Mouse (Mus musculus) kidney, postnatal 0 days (tissue): ENCODE measurements at regions not wholly inside any gene's neighbourhood (a gene's known extent, or its start where the extent isn't known, plus 50 kb on each side); places are given as distances from the start of the nearest gene placed in this dataset.
A peak's percentile ranks its signal among the peaks of the same experiment; 100 is the strongest.

Experiments
- ATAC-seq: fragments of 200-750 bp; cut with Nextera tagmentation; replicated peaks from 2 replicates; pipeline ENCODE4 v1.8.0; 2017; ENCODE audit warnings: low read depth, moderate number of reproducible peaks, moderate TSS enrichment, moderate library complexity; ENCODE audit not compliant: low FRiP score
- DNase-seq: peaks from one replicate; pipeline ENCODE4 v3.0.0-alpha.2; 2016; ENCODE audit warnings: low spot score
- H3K27ac ChIP-seq: fragments of 300-500 bp; sonication (generic); 2 replicates; pipeline ENCODE4 v1.5.1; 2014; ENCODE audit warnings: mild to moderate bottlenecking
- H3K27me3 ChIP-seq: fragments of 300-500 bp; sonication (generic); 2 replicates; pipeline ENCODE4 v1.6.1; 2014; ENCODE audit warnings: low read length, mixed read lengths; ENCODE audit not compliant: insufficient read depth
- H3K36me3 ChIP-seq: fragments of 300-500 bp; sonication (generic); 2 replicates; pipeline ENCODE4 v1.6.1; 2014; ENCODE audit warnings: low read length, mixed read lengths; ENCODE audit not compliant: insufficient read depth
- H3K4me1 ChIP-seq: fragments of 300-500 bp; sonication (generic); replicated peaks from 2 replicates; pipeline ENCODE4 v1.6.1; 2014; ENCODE audit warnings: antibody characterized with exemption, low read length, mixed read lengths; ENCODE audit not compliant: insufficient read depth
- H3K4me2 ChIP-seq: fragments of 300-500 bp; sonication (generic); 2 replicates; pipeline ENCODE4 v1.6.1; 2014; ENCODE audit warnings: mild to moderate bottlenecking, low read length, moderate library complexity, mixed read lengths
- H3K4me3 ChIP-seq: fragments of 300-500 bp; sonication (generic); replicated peaks from 2 replicates; pipeline ENCODE4 v1.5.1; 2014; ENCODE audit warnings: low read depth, low read length
- H3K9ac ChIP-seq: fragments of 300-500 bp; sonication (generic); 2 replicates; pipeline ENCODE4 v1.6.1; 2014; ENCODE audit warnings: low read depth, low read length
- H3K9me3 ChIP-seq: fragments of 300-500 bp; sonication (generic); replicated peaks from 2 replicates; pipeline ENCODE4 v1.6.1; 2016; ENCODE audit warnings: low read length, inconsistent platforms, mixed read lengths
- CTCF ChIP-seq: IDR thresholded peaks from 2 replicates; pipeline ENCODE4 v1.5.1; 2016; ENCODE audit warnings: antibody characterized with exemption, low read depth, mild to moderate bottlenecking, moderate library complexity
- WGBS: fragments of 180-500 bp; shearing (Covaris S2); extraction: QIAGEN DNeasy Blood & Tissue Kit; methylation state at CpG from one replicate; pipeline ENCODE4 v1.1.7; 2014; 5-methylcytosine and 5-hydroxymethylcytosine counted together

DNA sequence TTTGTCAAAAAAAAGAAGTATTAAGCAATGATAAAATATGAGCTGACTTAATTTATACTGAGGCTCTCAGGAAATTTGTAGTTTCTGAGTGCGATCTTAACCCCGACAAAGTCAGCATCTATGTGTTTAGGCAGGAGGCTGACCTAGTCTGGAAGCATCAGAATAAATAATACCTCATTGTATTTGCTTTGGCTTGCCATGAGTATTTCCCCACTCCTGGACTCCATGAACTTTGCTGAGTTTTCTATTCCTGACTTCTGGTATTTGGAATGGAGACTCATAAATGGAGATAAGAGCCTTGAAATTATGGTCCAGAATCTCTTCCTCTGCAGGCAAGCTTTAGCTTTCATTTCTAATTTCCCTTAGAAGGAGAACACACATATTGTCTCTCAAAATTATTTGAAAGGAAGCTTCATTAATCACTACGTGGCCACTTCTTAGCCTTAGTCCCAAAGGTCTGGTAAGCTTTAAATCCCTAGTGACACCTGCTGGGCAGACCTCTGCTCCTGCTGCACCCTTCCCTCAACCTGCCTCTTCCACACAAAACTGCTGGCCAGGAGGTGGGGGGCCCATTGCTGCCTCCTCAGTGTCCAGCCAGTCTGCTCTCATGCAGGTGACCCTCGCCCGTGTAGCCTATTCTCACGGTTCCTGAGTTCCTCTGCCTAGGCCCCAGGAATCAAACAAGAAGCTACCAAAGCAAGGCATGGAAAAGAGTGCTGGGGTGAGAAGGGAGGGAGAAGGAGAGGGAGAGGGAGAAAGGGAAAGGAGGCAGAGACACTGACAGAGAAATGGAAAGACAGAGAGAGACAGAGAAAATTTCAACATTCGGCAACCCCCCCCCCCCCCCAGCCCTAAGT, 173.6 kb upstream of the Klf12 start:
- no peak overlapping the region for H3K9ac ChIP-seq
- H3K4me1 ChIP-seq, result 0 out of 2 replicates have a peak, but pooled peaks cover 12% of the 10 kb centered on the region
- 37% methylated on average over 7 of the region's 7 CpGs for WGBS
- no peaks in the 10 kb centered on the region for H3K27me3 ChIP-seq
- ATAC-seq (no peak), DNase-seq (peak; percentile 31)
- H3K27ac ChIP-seq, result no peak overlapping the region
- no peak overlapping the region for H3K4me3 ChIP-seq
- H3K4me2 ChIP-seq, result no peak overlapping the region
- TF ChIP-seq CTCF, result peak; percentile 60
- H3K36me3 ChIP-seq, result no peaks in the 10 kb centered on the region
- H3K9me3 ChIP-seq, result no peaks in the 10 kb centered on the region

DNA sequence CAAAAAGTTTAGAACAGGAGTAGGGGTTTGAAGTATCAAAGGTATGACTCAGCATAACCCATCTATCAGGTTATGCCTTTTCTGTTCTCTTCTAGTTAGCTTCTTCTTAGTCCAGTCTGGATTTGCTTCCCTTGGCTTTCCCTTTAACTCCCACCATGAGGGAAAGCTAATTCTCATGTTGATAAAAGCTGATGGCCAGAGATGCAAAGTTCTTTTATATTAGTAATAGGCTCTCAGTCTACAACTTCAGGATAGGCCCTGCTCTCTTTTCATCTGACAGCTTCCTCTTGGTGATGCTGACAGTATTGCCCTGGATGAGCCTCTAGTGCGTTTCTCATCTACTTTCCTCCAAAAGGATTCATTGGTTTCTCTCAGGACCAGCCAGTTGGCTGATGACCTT, 161.7 kb upstream of the Klf12 start:
- H3K4me3 ChIP-seq, result no peak overlapping the region
- 96% methylated on average over 1 of the region's 1 CpGs for WGBS

DNA sequence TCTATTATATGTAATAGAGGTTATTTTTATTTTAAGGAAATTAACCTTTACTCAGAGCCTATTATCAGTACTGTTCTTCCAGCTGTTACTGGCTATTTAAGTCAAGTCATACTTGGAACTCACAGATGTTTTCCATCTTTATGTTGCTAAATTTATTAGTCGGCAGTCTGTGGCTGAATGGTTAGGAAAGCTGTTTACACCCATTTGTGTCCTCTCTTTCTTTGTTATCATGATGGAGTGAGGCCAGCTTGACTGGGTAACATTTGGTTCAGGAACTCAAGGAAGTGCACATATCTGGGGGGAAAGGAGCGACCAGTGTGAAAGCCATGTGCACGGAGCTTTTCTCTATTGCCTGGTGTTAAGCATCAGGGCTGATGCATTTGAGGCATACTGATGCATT, 160.4 kb upstream of the Klf12 start:
- Histone ChIP-seq H3K27me3 (no peaks in the 10 kb centered on the region), H3K36me3 (no peaks in the 10 kb centered on the region), H3K4me2 (no peak overlapping the region), H3K27ac (no peak overlapping the region), H3K4me3 (no peak overlapping the region), H3K9ac (no peak overlapping the region), H3K4me1 (no peaks in the 10 kb centered on the region), H3K9me3 (no peaks in the 10 kb centered on the region)
- no peak for TF ChIP-seq CTCF
- ATAC-seq (no peak), DNase-seq (peak; percentile 57)
- 42% methylated on average over 3 of the region's 3 CpGs for WGBS

More for the DNA sequence above, 161.7 kb upstream of the Klf12 start:
- Histone ChIP-seq H3K4me1 (no peaks in the 10 kb centered on the region), H3K36me3 (no peaks in the 10 kb centered on the region), H3K9ac (no peak overlapping the region), H3K27me3 (no peaks in the 10 kb centered on the region), H3K9me3 (no peaks in the 10 kb centered on the region), H3K4me2 (no peak overlapping the region), H3K27ac (no peak overlapping the region)
- DNase-seq (no peak), ATAC-seq (no peak)
- TF ChIP-seq CTCF, result no peak

DNA sequence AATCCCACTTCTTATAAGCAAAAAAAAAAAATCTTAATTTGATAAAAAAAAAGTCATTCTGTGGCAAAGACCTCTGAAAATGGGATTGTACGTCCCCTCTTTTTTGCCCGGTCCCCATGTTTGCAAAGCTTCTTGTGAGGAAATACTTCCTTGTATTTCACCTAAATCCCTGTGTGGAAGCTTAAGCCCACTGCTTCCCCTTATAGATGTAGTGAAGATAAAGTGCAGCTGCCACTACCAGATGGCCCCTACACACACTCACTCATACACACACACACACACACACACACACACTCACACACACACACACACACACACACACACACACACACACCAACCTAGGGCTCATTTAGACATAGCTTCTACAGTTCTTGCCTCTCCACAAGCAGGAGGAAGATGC, 159.6 kb upstream of the Klf12 start:
- no peak for ATAC-seq
- no peak for TF ChIP-seq CTCF
- no peak overlapping the region for H3K27ac ChIP-seq
- no peaks in the 10 kb centered on the region for H3K4me1 ChIP-seq
- DNase-seq, result no peak
- H3K9ac ChIP-seq, result no peak overlapping the region
- 80% methylated on average over 2 of the region's 2 CpGs for WGBS
- no peak overlapping the region for H3K4me3 ChIP-seq
- H3K36me3 ChIP-seq, result no peaks in the 10 kb centered on the region
- no peaks in the 10 kb centered on the region for H3K9me3 ChIP-seq
- no peaks in the 10 kb centered on the region for H3K27me3 ChIP-seq
- H3K4me2 ChIP-seq, result no peak overlapping the region

DNA sequence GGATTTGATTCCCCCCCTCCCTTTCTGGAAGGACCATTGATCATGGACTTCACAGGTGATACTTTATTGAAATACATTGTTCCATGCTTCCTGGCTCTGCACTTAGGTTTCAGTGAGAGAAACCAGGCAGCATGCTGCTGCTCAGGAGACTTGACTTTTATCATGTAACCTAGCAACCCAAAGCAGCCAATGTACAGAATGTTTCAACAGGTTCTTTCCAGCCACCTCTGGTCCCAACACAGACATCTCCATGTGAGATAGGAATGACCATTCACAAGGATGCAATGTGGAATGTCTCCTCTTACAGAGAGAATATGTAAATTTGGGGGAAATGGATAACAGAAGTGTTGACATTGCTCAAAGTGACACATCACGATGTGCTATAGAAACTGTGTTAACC, 153.1 kb upstream of the Klf12 start:
- Histone ChIP-seq H3K4me3 (no peak overlapping the region), H3K9me3 (no peaks in the 10 kb centered on the region), H3K36me3 (no peaks in the 10 kb centered on the region), H3K27me3 (no peaks in the 10 kb centered on the region), H3K4me2 (no peak overlapping the region), H3K9ac (no peak overlapping the region), H3K4me1 (no peaks in the 10 kb centered on the region), H3K27ac (no peak overlapping the region)
- WGBS, result 80% methylated on average over 1 of the region's 1 CpGs
- DNase-seq, result no peak
- ATAC-seq, result no peak
- TF ChIP-seq CTCF, result no peak

DNA sequence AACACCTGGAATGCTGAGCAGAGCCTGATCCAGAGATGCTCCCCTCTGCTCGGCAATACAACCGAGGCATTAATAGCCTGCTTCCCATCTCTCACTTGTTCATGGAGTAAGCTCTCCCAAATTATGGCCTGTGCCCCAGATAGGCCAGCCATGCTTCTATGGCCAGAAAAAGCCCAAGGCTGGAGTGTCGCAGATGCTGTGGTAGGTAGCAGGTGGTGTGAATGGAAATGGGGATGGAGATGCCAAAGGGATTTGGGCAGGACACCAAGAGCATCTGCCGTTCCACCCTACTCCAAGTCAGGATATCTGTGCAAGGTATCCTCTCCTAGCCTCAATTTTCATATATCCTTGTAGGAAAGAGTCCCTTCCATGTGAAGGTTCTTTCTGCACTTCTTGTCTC, 145.2 kb upstream of the Klf12 start:
- DNase-seq, result no peak
- Histone ChIP-seq H3K36me3 (no peaks in the 10 kb centered on the region), H3K4me2 (no peak overlapping the region), H3K9me3 (no peaks in the 10 kb centered on the region), H3K9ac (no peak overlapping the region), H3K4me1 (no peaks in the 10 kb centered on the region), H3K27ac (no peak overlapping the region), H3K27me3 (no peaks in the 10 kb centered on the region), H3K4me3 (no peak overlapping the region)
- 93% methylated on average over 4 of the region's 4 CpGs for WGBS
- no peak for TF ChIP-seq CTCF
- no peak for ATAC-seq
